Mouse (Mus musculus): ENCODE results near the gene Metrnl.

DNA sequence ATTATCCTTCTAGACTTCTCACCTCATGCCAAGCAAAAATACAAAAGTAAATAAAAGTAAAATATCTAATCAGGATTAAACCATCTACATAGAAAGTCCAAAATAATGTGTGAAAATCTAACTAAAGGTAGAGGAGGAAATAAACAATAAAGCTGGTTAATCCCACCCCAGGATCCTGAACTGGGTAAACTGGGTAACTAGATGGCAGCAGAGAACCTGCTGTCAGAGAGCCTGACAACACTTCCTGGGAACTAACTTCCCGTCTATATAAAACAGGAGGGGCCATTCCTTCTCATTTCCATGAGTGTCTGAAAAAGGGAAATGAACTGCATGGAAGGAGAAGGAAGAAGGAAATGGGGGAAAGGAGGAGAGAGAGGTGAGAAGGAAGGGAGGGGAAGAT lies 43.2 kb upstream of the Metrnl start:
- TF ChIP-seq CTCF (IDR thresholded peaks at IDR 0.05; ENCODE audit: low read depth, low read length) (no peak), POLR2A (IDR thresholded peaks at IDR 0.05; ENCODE audit: borderline replicate concordance, low read depth, low read length) (no peak)

Data from bone marrow macrophage, adult 2 months (primary cell).